Mouse (Mus musculus): ENCODE data around the gene Arl2. TPM values are rescaled to one million over a fixed set of nuclear protein-coding genes. Genes with fewer than 3 reads are reported as not detected.

Gene Arl2
- 2.2 TPM for polyA plus RNA-seq (2014; fragmentation: Illumina TruSeq; extraction: RNeasy Lipid Tissue Mini Kit (QIAGEN cat#74804); ENCODE audit: low read depth, low replicate concordance)

DNA sequence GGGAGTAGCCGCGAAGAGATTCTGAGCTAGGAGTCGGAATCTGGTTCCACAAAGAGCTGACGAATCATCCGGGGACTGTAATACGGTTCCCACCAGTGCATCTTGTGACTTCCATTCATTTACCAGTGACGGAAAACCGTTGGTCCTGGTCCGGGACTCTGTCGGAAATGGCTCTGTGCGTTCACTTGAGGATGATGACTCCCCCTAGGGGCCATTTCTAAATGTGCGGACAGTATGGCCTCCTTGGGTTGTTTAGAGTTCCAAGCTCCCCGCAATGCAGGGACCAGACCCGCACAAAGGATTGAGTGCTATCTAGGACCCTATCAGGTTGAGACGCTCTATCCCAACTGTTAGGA, at the start of gene Arl2:
Gene Arl2, minus strand, starts transcription at position 155 of the 356 bp plus-strand sequence.

GRCm38 (mm10) chr19:6184131-6184530, 42.8 kb upstream of the Arl2 start, which contains the start of gene Majin:
TSS of gene Majin (plus strand) at chr19:6184388.

GRCm38 (mm10) chr19:6140678-6141393, 512 bp downstream of the Arl2 start, which contains the start of gene Batf2:
TSS of gene Batf2 (plus strand) at chr19:6140983.

GRCm38 (mm10) chr19:6127760-6128341, 13.5 kb downstream of the Arl2 start, which contains the start of gene Snx15:
TSS of gene Snx15 (minus strand) at chr19:6128304.

GRCm38 (mm10) chr19:6117986-6118676, 23.2 kb downstream of the Arl2 start, which contains the start of gene Sac3d1:
TSS of gene Sac3d1 (minus strand) at chr19:6118650.

GRCm38 (mm10) chr19:6105586-6105985, 35.8 kb downstream of the Arl2 start, which contains the start of gene Naaladl1:
TSS of gene Naaladl1 (plus strand) at chr19:6105782.

DNA sequence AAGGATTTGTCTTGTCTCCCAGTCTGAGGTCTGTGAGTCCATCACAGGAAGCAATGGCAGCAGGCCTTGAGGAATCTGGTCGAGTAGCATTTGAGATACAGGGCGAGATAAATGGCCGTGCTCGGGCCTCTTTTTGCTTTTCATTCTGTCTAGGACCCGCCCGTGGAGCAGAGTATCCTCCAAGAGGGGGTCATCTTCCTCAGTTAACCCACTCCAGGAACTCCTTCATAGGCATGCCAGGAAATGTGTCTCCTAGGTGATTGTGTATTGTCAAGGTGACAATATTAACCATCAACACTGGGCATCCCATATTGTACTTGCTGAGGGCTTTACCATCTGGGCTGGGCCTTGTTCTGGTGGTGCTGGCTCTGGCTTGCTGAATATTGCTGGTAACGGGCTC, 47.2 kb downstream of the Arl2 start, which contains the start of gene AC131692.1:
Gene AC131692.1, plus strand, starts transcription at position 301 of the 400 bp plus-strand sequence.

GRCm38 (mm10) chr19:6084478-6085248, 56.7 kb downstream of the Arl2 start, which contains the start of the genes Zfpl1 and Cdca5:
TSS of gene Zfpl1 (minus strand) at chr19:6084956.
TSS of gene Cdca5 (plus strand) at chr19:6084983.

Other genes with a start within 250 kb of the Arl2 start
- gene Tigd3, start 247.4 kb downstream of the Arl2 start, polyA plus RNA-seq (2014; fragmentation: Illumina TruSeq; extraction: RNeasy Lipid Tissue Mini Kit (QIAGEN cat#74804); ENCODE audit: low read depth, low replicate concordance), result 0.38 TPM
- 9.0 TPM for gene Dpf2, start 228.5 kb downstream of the Arl2 start, polyA plus RNA-seq (2014; fragmentation: Illumina TruSeq; extraction: RNeasy Lipid Tissue Mini Kit (QIAGEN cat#74804); ENCODE audit: low read depth, low replicate concordance)
- 0.11 TPM for gene Cdc42ep2, start 216.7 kb downstream of the Arl2 start, polyA plus RNA-seq (2014; fragmentation: Illumina TruSeq; extraction: RNeasy Lipid Tissue Mini Kit (QIAGEN cat#74804); ENCODE audit: low read depth, low replicate concordance)
- 7.6 TPM for gene Pola2, start 177.3 kb downstream of the Arl2 start, polyA plus RNA-seq (2014; fragmentation: Illumina TruSeq; extraction: RNeasy Lipid Tissue Mini Kit (QIAGEN cat#74804); ENCODE audit: low read depth, low replicate concordance)
- gene Slc22a20, start 155.4 kb downstream of the Arl2 start, polyA plus RNA-seq (2014; fragmentation: Illumina TruSeq; extraction: RNeasy Lipid Tissue Mini Kit (QIAGEN cat#74804); ENCODE audit: low read depth, low replicate concordance), result not detected
- 0.24 TPM for gene Capn1, start 125.7 kb downstream of the Arl2 start, polyA plus RNA-seq (2014; fragmentation: Illumina TruSeq; extraction: RNeasy Lipid Tissue Mini Kit (QIAGEN cat#74804); ENCODE audit: low read depth, low replicate concordance)
- gene Syvn1, start 95.0 kb downstream of the Arl2 start, polyA plus RNA-seq (2014; fragmentation: Illumina TruSeq; extraction: RNeasy Lipid Tissue Mini Kit (QIAGEN cat#74804); ENCODE audit: low read depth, low replicate concordance), result 1.3 TPM
- gene Mrpl49, start 83.8 kb downstream of the Arl2 start, polyA plus RNA-seq (2014; fragmentation: Illumina TruSeq; extraction: RNeasy Lipid Tissue Mini Kit (QIAGEN cat#74804); ENCODE audit: low read depth, low replicate concordance), result 9.4 TPM
- gene Fau, start 83.7 kb downstream of the Arl2 start, polyA plus RNA-seq (2014; fragmentation: Illumina TruSeq; extraction: RNeasy Lipid Tissue Mini Kit (QIAGEN cat#74804); ENCODE audit: low read depth, low replicate concordance), result 25.7 TPM
- 0.66 TPM for gene Znhit2, start 80.4 kb downstream of the Arl2 start, polyA plus RNA-seq (2014; fragmentation: Illumina TruSeq; extraction: RNeasy Lipid Tissue Mini Kit (QIAGEN cat#74804); ENCODE audit: low read depth, low replicate concordance)
- gene Tm7sf2, start 73.2 kb downstream of the Arl2 start, polyA plus RNA-seq (2014; fragmentation: Illumina TruSeq; extraction: RNeasy Lipid Tissue Mini Kit (QIAGEN cat#74804); ENCODE audit: low read depth, low replicate concordance), result 1.6 TPM
- 8.3 TPM for gene Vps51, start 64.3 kb downstream of the Arl2 start, polyA plus RNA-seq (2014; fragmentation: Illumina TruSeq; extraction: RNeasy Lipid Tissue Mini Kit (QIAGEN cat#74804); ENCODE audit: low read depth, low replicate concordance)
- 14.1 TPM for gene Tmem262, start 61.5 kb downstream of the Arl2 start, polyA plus RNA-seq (2014; fragmentation: Illumina TruSeq; extraction: RNeasy Lipid Tissue Mini Kit (QIAGEN cat#74804); ENCODE audit: low read depth, low replicate concordance)
- not detected for gene Gm28374, start 59.3 kb downstream of the Arl2 start, polyA plus RNA-seq (2014; fragmentation: Illumina TruSeq; extraction: RNeasy Lipid Tissue Mini Kit (QIAGEN cat#74804); ENCODE audit: low read depth, low replicate concordance)
- gene Zfpl1, start 56.6 kb downstream of the Arl2 start, polyA plus RNA-seq (2014; fragmentation: Illumina TruSeq; extraction: RNeasy Lipid Tissue Mini Kit (QIAGEN cat#74804); ENCODE audit: low read depth, low replicate concordance), result 1.3 TPM
- gene Cdca5, start 56.6 kb downstream of the Arl2 start, polyA plus RNA-seq (2014; fragmentation: Illumina TruSeq; extraction: RNeasy Lipid Tissue Mini Kit (QIAGEN cat#74804); ENCODE audit: low read depth, low replicate concordance), result 10.9 TPM
- gene AC131692.1, start 47.1 kb downstream of the Arl2 start, polyA plus RNA-seq (2014; fragmentation: Illumina TruSeq; extraction: RNeasy Lipid Tissue Mini Kit (QIAGEN cat#74804); ENCODE audit: low read depth, low replicate concordance), result 56.3 TPM
- gene Naaladl1, start 35.8 kb downstream of the Arl2 start, polyA plus RNA-seq (2014; fragmentation: Illumina TruSeq; extraction: RNeasy Lipid Tissue Mini Kit (QIAGEN cat#74804); ENCODE audit: low read depth, low replicate concordance), result 0.13 TPM
- 1.2 TPM for gene Sac3d1, start 22.9 kb downstream of the Arl2 start, polyA plus RNA-seq (2014; fragmentation: Illumina TruSeq; extraction: RNeasy Lipid Tissue Mini Kit (QIAGEN cat#74804); ENCODE audit: low read depth, low replicate concordance)
- 2.1 TPM for gene Snx15, start 13.2 kb downstream of the Arl2 start, polyA plus RNA-seq (2014; fragmentation: Illumina TruSeq; extraction: RNeasy Lipid Tissue Mini Kit (QIAGEN cat#74804); ENCODE audit: low read depth, low replicate concordance)
- not detected for gene Batf2, start 565 bp downstream of the Arl2 start, polyA plus RNA-seq (2014; fragmentation: Illumina TruSeq; extraction: RNeasy Lipid Tissue Mini Kit (QIAGEN cat#74804); ENCODE audit: low read depth, low replicate concordance)
- gene Majin, start 42.8 kb upstream of the Arl2 start, polyA plus RNA-seq (2014; fragmentation: Illumina TruSeq; extraction: RNeasy Lipid Tissue Mini Kit (QIAGEN cat#74804); ENCODE audit: low read depth, low replicate concordance), result 7.0 TPM
- gene Gpha2, start 84.8 kb upstream of the Arl2 start, polyA plus RNA-seq (2014; fragmentation: Illumina TruSeq; extraction: RNeasy Lipid Tissue Mini Kit (QIAGEN cat#74804); ENCODE audit: low read depth, low replicate concordance), result not detected
- gene Ppp2r5b, start 94.3 kb upstream of the Arl2 start, polyA plus RNA-seq (2014; fragmentation: Illumina TruSeq; extraction: RNeasy Lipid Tissue Mini Kit (QIAGEN cat#74804); ENCODE audit: low read depth, low replicate concordance), result 0.45 TPM
- 0.41 TPM for gene Atg2a, start 100.1 kb upstream of the Arl2 start, polyA plus RNA-seq (2014; fragmentation: Illumina TruSeq; extraction: RNeasy Lipid Tissue Mini Kit (QIAGEN cat#74804); ENCODE audit: low read depth, low replicate concordance)
- gene Ehd1, start 135.2 kb upstream of the Arl2 start, polyA plus RNA-seq (2014; fragmentation: Illumina TruSeq; extraction: RNeasy Lipid Tissue Mini Kit (QIAGEN cat#74804); ENCODE audit: low read depth, low replicate concordance), result 43.3 TPM
- gene Cdc42bpg, start 164.9 kb upstream of the Arl2 start, polyA plus RNA-seq (2014; fragmentation: Illumina TruSeq; extraction: RNeasy Lipid Tissue Mini Kit (QIAGEN cat#74804); ENCODE audit: low read depth, low replicate concordance), result 0.49 TPM
- 3.6 TPM for gene Men1, start 193.4 kb upstream of the Arl2 start, polyA plus RNA-seq (2014; fragmentation: Illumina TruSeq; extraction: RNeasy Lipid Tissue Mini Kit (QIAGEN cat#74804); ENCODE audit: low read depth, low replicate concordance)
- 1.3 TPM for gene Map4k2, start 199.6 kb upstream of the Arl2 start, polyA plus RNA-seq (2014; fragmentation: Illumina TruSeq; extraction: RNeasy Lipid Tissue Mini Kit (QIAGEN cat#74804); ENCODE audit: low read depth, low replicate concordance)
- gene Sf1, start 222.1 kb upstream of the Arl2 start, polyA plus RNA-seq (2014; fragmentation: Illumina TruSeq; extraction: RNeasy Lipid Tissue Mini Kit (QIAGEN cat#74804); ENCODE audit: low read depth, low replicate concordance), result 210 TPM
- 2.9 TPM for gene Pygm, start 242.9 kb upstream of the Arl2 start, polyA plus RNA-seq (2014; fragmentation: Illumina TruSeq; extraction: RNeasy Lipid Tissue Mini Kit (QIAGEN cat#74804); ENCODE audit: low read depth, low replicate concordance)